In genomic region chr1:91729246-91729645, GRCm38 (mm10) we compare ENCODE assay signal across 22 mouse cellular contexts.
DNase-seq lines count a peak whose midpoint lies in the region; ATAC-seq and TF ChIP-seq lines count a peak whose summit lies in the region.
"Had no signal": no experiment of that assay in that cellular context is flagged by ENCODE, and none has a peak within 500 bp of the region (broad histone marks: within the 10 kb centered on the region; RNA-seq: fewer than 3 reads in every experiment).

No protein-coding gene starts in this region.

- H3K9ac ChIP-seq in hindbrain, embryonic 12.5 days, result no peak overlapping the region
- no peak overlapping the region for H3K9ac ChIP-seq in hindbrain, embryonic 13.5 days
- H3K9ac ChIP-seq in liver, postnatal 0 days (replicated peaks), result no peak overlapping the region
- H3K9ac ChIP-seq in neural tube, embryonic 14.5 days (replicated peaks; ENCODE audit: low read depth, low read length), result no peak overlapping the region
- H3K9ac ChIP-seq: embryonic facial prominence, embryonic 13.5 days; hindbrain, embryonic 14.5 days; liver, embryonic 13.5 days; lung, embryonic 15.5 days had no signal

- DNase-seq in liver, postnatal 0 days, result peak; percentile 5
- DNase-seq in liver, result no peak
- peak; percentile 20 for DNase-seq in embryo, embryonic 11.5 days (ENCODE audit: low read depth, low spot score)
- DNase-seq in adrenal gland, postnatal 14 days, result no peak
- DNase-seq: cerebellum, adult 2 months; cerebellum, postnatal 36 days; gastrocnemius, postnatal 25 days; heart, postnatal 10 days; layer of hippocampus, postnatal 36 days; liver, embryonic 13.5 days; lung, postnatal 4 days; thymus, adult 18-20 months; thymus, postnatal 4 days had no signal

- no peaks in the 10 kb centered on the region for H3K36me3 ChIP-seq in hindbrain, embryonic 12.5 days
- H3K36me3 ChIP-seq in hindbrain, embryonic 13.5 days, result no peaks in the 10 kb centered on the region
- H3K36me3 ChIP-seq in liver, postnatal 0 days (replicated peaks; ENCODE audit: insufficient read depth, low read length), result no peaks in the 10 kb centered on the region
- H3K36me3 ChIP-seq in neural tube, embryonic 14.5 days (ENCODE audit: control insufficient read depth, insufficient read depth, low read length), result no peaks in the 10 kb centered on the region
- H3K36me3 ChIP-seq: embryonic facial prominence, embryonic 13.5 days; liver, embryonic 13.5 days; lung, embryonic 15.5 days; midbrain, embryonic 10.5 days had no signal

- H3K27me3 ChIP-seq in hindbrain, embryonic 12.5 days, result peaks cover 26% of the 10 kb centered on the region
- H3K27me3 ChIP-seq in hindbrain, embryonic 13.5 days, result peaks cover 51% of the 10 kb centered on the region
- H3K27me3 ChIP-seq in liver, postnatal 0 days (ENCODE audit: insufficient read depth, low read length), result no peaks in the 10 kb centered on the region
- 0 out of 2 replicates have a peak, but pooled peaks cover 4% of the 10 kb centered on the region for H3K27me3 ChIP-seq in neural tube, embryonic 14.5 days (ENCODE audit: control insufficient read depth, insufficient read depth, low read length)
- H3K27me3 ChIP-seq: embryonic facial prominence, embryonic 13.5 days; liver, embryonic 13.5 days; lung, embryonic 15.5 days had no signal

- H3K27ac ChIP-seq in hindbrain, embryonic 12.5 days, result no peak overlapping the region
- H3K27ac ChIP-seq in hindbrain, embryonic 13.5 days, result no peak overlapping the region
- H3K27ac ChIP-seq in liver, postnatal 0 days (ENCODE audit: low read depth), result no peak overlapping the region
- H3K27ac ChIP-seq in neural tube, embryonic 14.5 days (ENCODE audit: low read depth, low read length), result no peak overlapping the region
- H3K27ac ChIP-seq: embryonic facial prominence, embryonic 13.5 days; hindbrain, embryonic 14.5 days; liver, embryonic 13.5 days; lung, embryonic 15.5 days; midbrain, embryonic 10.5 days had no signal

- no peak overlapping the region for H3K4me3 ChIP-seq in hindbrain, embryonic 12.5 days
- H3K4me3 ChIP-seq in hindbrain, embryonic 13.5 days, result no peak overlapping the region
- no peak overlapping the region for H3K4me3 ChIP-seq in liver, postnatal 0 days (ENCODE audit: low read depth, low read length)
- H3K4me3 ChIP-seq in neural tube, embryonic 14.5 days (ENCODE audit: low read depth, low read length), result no peak overlapping the region
- H3K4me3 ChIP-seq: embryonic facial prominence, embryonic 13.5 days; liver, embryonic 13.5 days; lung, embryonic 15.5 days; midbrain, embryonic 10.5 days had no signal

- no peaks in the 10 kb centered on the region for H3K9me3 ChIP-seq in hindbrain, embryonic 12.5 days (replicated peaks)
- no peaks in the 10 kb centered on the region for H3K9me3 ChIP-seq in hindbrain, embryonic 13.5 days
- no peaks in the 10 kb centered on the region for H3K9me3 ChIP-seq in liver, postnatal 0 days (ENCODE audit: low read length)
- no peaks in the 10 kb centered on the region for H3K9me3 ChIP-seq in neural tube, embryonic 14.5 days (ENCODE audit: control insufficient read depth, low read length)
- H3K9me3 ChIP-seq: embryonic facial prominence, embryonic 13.5 days; liver, embryonic 13.5 days; lung, embryonic 15.5 days; midbrain, embryonic 10.5 days had no signal

- ATAC-seq in hindbrain, embryonic 12.5 days (ENCODE audit: low FRiP score), result peak; percentile 32; the same call in 1 of the 2 replicates
- ATAC-seq in hindbrain, embryonic 13.5 days (ENCODE audit: low FRiP score), result no peak
- no peak for ATAC-seq in liver, postnatal 0 days
- peak; percentile 56; the same call in 1 of the 2 replicates for ATAC-seq in neural tube, embryonic 14.5 days (ENCODE audit: low read depth)
- ATAC-seq: forebrain, embryonic 14.5 days; intestine, postnatal 0 days had no signal

- 0 out of 2 replicates have a peak, but pooled peaks cover 3% of the 10 kb centered on the region for H3K4me1 ChIP-seq in hindbrain, embryonic 12.5 days
- H3K4me1 ChIP-seq in hindbrain, embryonic 13.5 days (replicated peaks), result peaks cover 14% of the 10 kb centered on the region
- H3K4me1 ChIP-seq in liver, postnatal 0 days (ENCODE audit: insufficient read depth), result no peaks in the 10 kb centered on the region
- peaks cover 8% of the 10 kb centered on the region; the same call in 1 of the 2 replicates for H3K4me1 ChIP-seq in neural tube, embryonic 14.5 days (ENCODE audit: control insufficient read depth, insufficient read depth, low read length)
- H3K4me1 ChIP-seq: liver, embryonic 13.5 days; midbrain, embryonic 10.5 days had no signal

- TF ChIP-seq EP300 in liver, postnatal 0 days (IDR thresholded peaks at IDR 0.05; ENCODE audit: low read depth), result no peak

- no peak overlapping the region for H3K4me2 ChIP-seq in hindbrain, embryonic 12.5 days (replicated peaks)
- H3K4me2 ChIP-seq in hindbrain, embryonic 13.5 days, result no peak overlapping the region
- no peak overlapping the region for H3K4me2 ChIP-seq in liver, postnatal 0 days (ENCODE audit: low read depth, low read length)
- no peak overlapping the region for H3K4me2 ChIP-seq in neural tube, embryonic 14.5 days (ENCODE audit: low read depth, low read length)
- H3K4me2 ChIP-seq: embryonic facial prominence, embryonic 13.5 days; hindbrain, embryonic 14.5 days; liver, embryonic 13.5 days; lung, embryonic 15.5 days had no signal

- 63% methylated on average over 11 of the region's 11 CpGs for WGBS in hindbrain, embryonic 12.5 days
- WGBS in hindbrain, embryonic 13.5 days, result 51% methylated on average over 11 of the region's 11 CpGs
- 71% methylated on average over 11 of the region's 11 CpGs for WGBS in liver, postnatal 0 days (ENCODE audit: insufficient replicate concordance)
- 24% methylated on average over 11 of the region's 11 CpGs for WGBS in neural tube, embryonic 14.5 days

- no peak for TF ChIP-seq CTCF in liver, postnatal 0 days (IDR thresholded peaks at IDR 0.05; ENCODE audit: low read depth)

Comparison
In these comparisons a context has a peak if more than half of its experiments do, and no peak if none do; other contexts are left out.
1. ATAC-seq: peak in hindbrain, embryonic 12.5 days (single experiment) and neural tube, embryonic 14.5 days (single experiment); none in hindbrain, embryonic 13.5 days (single experiment) and liver, postnatal 0 days (single experiment).
2. DNase-seq: peak in liver, postnatal 0 days (single experiment) and embryo, embryonic 11.5 days (single experiment); none in liver (single experiment) and adrenal gland, postnatal 14 days (single experiment).